Mouse (Mus musculus): ENCODE measurements around the gene Mgat4c.

- no peak for TF ChIP-seq CTCF (IDR thresholded peaks at IDR 0.05; ENCODE audit: low read depth)
- TF ChIP-seq EP300 (IDR thresholded peaks at IDR 0.05; ENCODE audit: low read depth): no peak
These were observed 208.6 kb downstream of the Mgat4c start for GRCm38 (mm10) chr10:101889866-101890265.

All from heart, postnatal 0 days (tissue).